Mouse (Mus musculus): Measurements from ENCODE around the gene Limch1. TPM values are rescaled to one million over a fixed set of nuclear protein-coding genes. Genes with fewer than 3 reads are reported as not detected.

Gene Limch1
- polyA plus RNA-seq, 1 experiment from 2014 or later, result 61.9 TPM

DNA sequence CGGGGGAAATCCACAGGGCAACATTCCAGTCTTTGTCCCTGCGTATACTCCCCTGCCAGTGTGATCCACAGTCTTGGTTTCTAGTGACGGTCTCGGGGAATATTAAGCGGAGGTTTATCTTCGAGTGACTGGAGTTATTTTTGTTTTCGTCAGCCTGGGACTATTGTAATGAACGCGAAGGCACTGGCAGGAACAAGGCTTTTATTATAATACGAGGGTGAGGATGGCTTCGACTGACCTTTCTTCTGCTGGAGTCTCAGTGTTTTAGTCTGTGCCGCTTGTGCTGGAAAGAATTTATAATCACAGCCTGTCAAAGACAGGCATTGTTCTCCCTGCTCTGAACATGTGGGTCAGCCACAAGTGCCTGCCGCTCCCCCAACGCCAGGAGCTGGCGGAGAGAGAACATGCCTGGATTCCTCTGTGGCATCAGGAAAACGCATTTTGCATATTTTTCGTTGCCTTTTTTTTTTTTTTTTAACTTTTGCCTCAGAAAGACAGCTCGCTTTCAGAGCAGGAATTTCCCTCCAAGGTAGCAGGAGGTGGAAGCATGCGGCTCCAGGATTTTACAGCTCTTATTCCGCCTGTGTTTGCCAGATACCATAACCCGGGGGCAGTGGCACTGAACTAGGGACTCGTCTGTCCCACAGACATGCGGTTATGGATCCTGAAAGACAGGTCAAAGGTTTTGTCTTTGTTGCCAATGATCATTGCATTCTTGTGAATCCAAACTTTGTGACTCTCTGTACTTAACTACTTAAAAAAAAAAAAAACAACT, 222.6 kb downstream of the Limch1 start:
- H3K4me2 ChIP-seq (replicated peaks), result peak overlapping the region; percentile 58
- no peaks in the 10 kb centered on the region for H3K9me3 ChIP-seq
- no peaks in the 10 kb centered on the region for H3K27me3 ChIP-seq
- H3K27ac ChIP-seq, result peak overlapping the region; percentile 93
- H3K36me3 ChIP-seq, result no peaks in the 10 kb centered on the region
- H3K4me1 ChIP-seq, result peaks cover 40% of the 10 kb centered on the region
- peak overlapping the region; percentile 32 for H3K4me3 ChIP-seq
- ATAC-seq (ENCODE audit: insufficient number of reproducible peaks, insufficient read depth, low FRiP score, low TSS enrichment), result peak; percentile 66; the same call in 1 of the 2 replicates
- WGBS, result 2% methylated on average over 23 of the region's 23 CpGs
- H3K9ac ChIP-seq, result 0 out of 2 replicates have a peak overlapping the region, but pooled peaks have one; percentile 28

- Histone ChIP-seq H3K9me3 (no peaks in the 10 kb centered on the region), H3K27ac (peak overlapping the region; percentile 93), H3K4me3 (peak overlapping the region; percentile 32), H3K4me2 (replicated peaks) (peak overlapping the region; percentile 58), H3K9ac (peak overlapping the region; percentile 28; the same call in 1 of the 2 replicates), H3K4me1 (peaks cover 40% of the 10 kb centered on the region), H3K36me3 (no peaks in the 10 kb centered on the region), H3K27me3 (no peaks in the 10 kb centered on the region)
- ATAC-seq (ENCODE audit: insufficient number of reproducible peaks, insufficient read depth, low FRiP score, low TSS enrichment), result no peak
- 21% methylated on average over 19 of the region's 19 CpGs for WGBS
Observed at GRCm38 (mm10) chr5:66968925-66969711, 223.5 kb downstream of the Limch1 start.

DNA sequence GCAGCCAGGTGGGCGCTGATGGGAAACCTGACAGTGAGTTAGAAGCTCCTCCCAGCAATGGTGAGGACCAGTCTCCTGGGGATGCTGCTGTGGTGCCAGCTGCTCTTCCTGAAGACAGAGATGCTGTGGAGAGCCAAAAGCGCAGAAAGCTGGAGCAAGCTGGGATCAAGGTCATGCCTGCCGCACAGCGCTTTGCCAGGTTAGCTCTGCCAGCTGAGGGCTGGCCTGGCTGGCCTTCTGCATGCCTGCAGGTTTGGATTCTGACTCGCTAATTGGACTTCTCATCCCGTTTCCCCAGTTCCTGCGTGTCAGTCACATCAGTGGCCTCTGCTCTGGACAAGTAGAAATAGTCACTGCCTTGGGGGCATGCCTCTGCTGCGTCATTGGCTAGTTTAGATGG, 230.0 kb downstream of the Limch1 start:
- ATAC-seq (ENCODE audit: insufficient number of reproducible peaks, insufficient read depth, low FRiP score, low TSS enrichment), result no peak
- peaks cover 21% of the 10 kb centered on the region for H3K4me1 ChIP-seq
- no peak overlapping the region for H3K9ac ChIP-seq
- H3K27me3 ChIP-seq, result no peaks in the 10 kb centered on the region; the same call in 1 of the 2 replicates
- H3K9me3 ChIP-seq, result no peaks in the 10 kb centered on the region
- H3K4me3 ChIP-seq, result no peak overlapping the region
- 81% methylated on average over 8 of the region's 8 CpGs for WGBS
- no peak overlapping the region for H3K4me2 ChIP-seq (replicated peaks)
- no peak overlapping the region for H3K27ac ChIP-seq
- peaks cover 13% of the 10 kb centered on the region for H3K36me3 ChIP-seq

- H3K36me3 ChIP-seq, result peaks cover 12% of the 10 kb centered on the region
- 27% methylated on average over 19 of the region's 19 CpGs for WGBS
- peaks cover 17% of the 10 kb centered on the region for H3K4me1 ChIP-seq
- H3K27me3 ChIP-seq, result no peaks in the 10 kb centered on the region; the same call in 1 of the 2 replicates
- peak overlapping the region; percentile 29; the same call in 1 of the 2 replicates for H3K4me2 ChIP-seq (replicated peaks)
- peak overlapping the region; percentile 80 for H3K27ac ChIP-seq
- H3K9me3 ChIP-seq, result no peaks in the 10 kb centered on the region
- no peak overlapping the region for H3K9ac ChIP-seq
- 0 out of 2 replicates have a peak overlapping the region, but pooled peaks have one; percentile 5 for H3K4me3 ChIP-seq
- peak; percentile 70 for ATAC-seq (ENCODE audit: insufficient number of reproducible peaks, insufficient read depth, low FRiP score, low TSS enrichment)
Observed at GRCm38 (mm10) chr5:66979332-66980218, 233.9 kb downstream of the Limch1 start.

DNA sequence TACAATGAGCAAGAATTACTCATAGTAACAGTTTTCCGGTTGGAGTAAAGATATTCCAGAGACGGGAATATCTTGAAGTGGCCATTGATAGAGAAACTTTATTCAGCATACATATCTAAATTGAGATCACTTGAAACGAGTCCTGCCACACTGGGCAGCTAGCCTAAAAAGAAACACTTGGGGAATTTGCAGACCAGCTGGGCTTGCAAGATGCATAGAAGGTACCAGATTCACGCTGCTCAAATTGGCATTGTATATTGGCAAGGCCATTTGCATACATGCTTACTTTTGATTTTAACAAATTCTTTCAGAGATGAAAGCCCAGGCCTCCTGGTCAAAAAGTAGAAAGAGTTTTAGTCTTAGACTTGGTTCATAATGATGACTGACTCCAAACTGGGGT, 235.2 kb downstream of the Limch1 start:
- Histone ChIP-seq H3K4me1 (peaks cover 17% of the 10 kb centered on the region), H3K27me3 (no peaks in the 10 kb centered on the region), H3K4me3 (no peak overlapping the region), H3K4me2 (replicated peaks) (no peak overlapping the region), H3K9me3 (no peaks in the 10 kb centered on the region), H3K36me3 (peaks cover 9% of the 10 kb centered on the region), H3K27ac (no peak overlapping the region), H3K9ac (no peak overlapping the region)
- 85% methylated on average over 4 of the region's 4 CpGs for WGBS
- no peak for ATAC-seq (ENCODE audit: insufficient number of reproducible peaks, insufficient read depth, low FRiP score, low TSS enrichment)

DNA sequence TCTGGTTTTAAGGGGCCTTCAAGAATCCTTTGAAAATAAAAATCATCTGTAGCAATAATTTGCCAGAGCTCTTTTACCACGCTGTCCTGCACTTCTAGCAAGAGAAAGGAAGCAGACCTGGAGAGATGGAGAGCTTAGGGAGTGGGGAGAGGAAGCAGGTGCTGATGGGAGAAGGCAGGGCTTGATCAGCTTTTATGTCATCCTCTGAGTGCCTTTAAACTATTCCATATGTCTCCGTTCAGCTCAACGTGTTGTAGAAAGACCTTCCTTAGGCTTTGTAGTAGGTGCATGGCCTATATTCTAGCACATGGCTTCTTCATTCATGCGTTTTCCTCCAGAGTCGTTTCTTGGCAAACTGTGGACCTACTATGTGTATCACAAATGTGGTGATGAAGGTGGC, 237.5 kb downstream of the Limch1 start:
- 53% methylated on average over 5 of the region's 5 CpGs for WGBS
- Histone ChIP-seq H3K4me2 (replicated peaks) (no peak overlapping the region), H3K9ac (no peak overlapping the region), H3K4me1 (peaks cover 16% of the 10 kb centered on the region), H3K27ac (no peak overlapping the region), H3K27me3 (no peaks in the 10 kb centered on the region), H3K36me3 (peaks cover 16% of the 10 kb centered on the region), H3K9me3 (no peaks in the 10 kb centered on the region), H3K4me3 (no peak overlapping the region)
- no peak for ATAC-seq (ENCODE audit: insufficient number of reproducible peaks, insufficient read depth, low FRiP score, low TSS enrichment)

- no peak overlapping the region for H3K4me3 ChIP-seq
- H3K27ac ChIP-seq, result no peak overlapping the region
- H3K4me2 ChIP-seq (replicated peaks), result no peak overlapping the region
- 85% methylated on average over 4 of the region's 4 CpGs for WGBS
- H3K4me1 ChIP-seq, result peaks cover 9% of the 10 kb centered on the region
- H3K27me3 ChIP-seq, result no peaks in the 10 kb centered on the region
- H3K9me3 ChIP-seq, result no peaks in the 10 kb centered on the region
- 0 out of 2 replicates have a peak, but pooled peaks cover 17% of the 10 kb centered on the region for H3K36me3 ChIP-seq
- H3K9ac ChIP-seq, result no peak overlapping the region
- no peak for ATAC-seq (ENCODE audit: insufficient number of reproducible peaks, insufficient read depth, low FRiP score, low TSS enrichment)
Observed at GRCm38 (mm10) chr5:66988926-66989325, 243.3 kb downstream of the Limch1 start.

DNA sequence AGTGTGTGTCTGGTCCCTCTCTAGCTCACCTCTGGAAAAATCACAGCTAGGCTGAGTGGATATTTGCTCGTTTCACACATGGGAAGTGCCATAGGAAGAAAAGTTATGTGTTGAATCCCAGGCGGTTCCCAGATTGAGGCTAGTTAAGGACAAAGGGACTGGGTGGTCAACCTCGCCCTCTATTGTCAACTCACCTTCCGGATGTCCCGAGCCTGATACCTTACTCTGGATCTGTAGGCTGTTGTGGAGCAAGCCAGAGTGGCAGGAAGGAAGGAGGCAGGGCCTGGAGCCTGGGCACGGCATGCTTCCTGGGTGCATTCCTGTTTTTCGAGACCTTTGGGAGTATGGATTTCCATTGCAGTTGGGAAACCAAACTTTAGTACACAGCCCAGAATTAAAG, 243.9 kb downstream of the Limch1 start:
- Histone ChIP-seq H3K4me1 (peaks cover 14% of the 10 kb centered on the region), H3K27ac (no peak overlapping the region), H3K9ac (no peak overlapping the region), H3K27me3 (no peaks in the 10 kb centered on the region), H3K9me3 (no peaks in the 10 kb centered on the region), H3K4me2 (replicated peaks) (no peak overlapping the region), H3K36me3 (0 out of 2 replicates have a peak, but pooled peaks cover 16% of the 10 kb centered on the region), H3K4me3 (no peak overlapping the region)
- ATAC-seq (ENCODE audit: insufficient number of reproducible peaks, insufficient read depth, low FRiP score, low TSS enrichment), result no peak
- 85% methylated on average over 7 of the region's 7 CpGs for WGBS

GRCm38 (mm10) chr5:66992401-66992800, 246.8 kb downstream of the Limch1 start:
- Histone ChIP-seq H3K9ac (no peak overlapping the region), H3K9me3 (no peaks in the 10 kb centered on the region), H3K27ac (peak overlapping the region; percentile 14; the same call in 1 of the 2 replicates), H3K4me1 (peaks cover 33% of the 10 kb centered on the region), H3K36me3 (0 out of 2 replicates have a peak, but pooled peaks cover 6% of the 10 kb centered on the region), H3K4me3 (no peak overlapping the region), H3K4me2 (replicated peaks) (no peak overlapping the region), H3K27me3 (no peaks in the 10 kb centered on the region)
- ATAC-seq (ENCODE audit: insufficient number of reproducible peaks, insufficient read depth, low FRiP score, low TSS enrichment), result no peak
- WGBS, result 31% methylated on average over 7 of the region's 7 CpGs

DNA sequence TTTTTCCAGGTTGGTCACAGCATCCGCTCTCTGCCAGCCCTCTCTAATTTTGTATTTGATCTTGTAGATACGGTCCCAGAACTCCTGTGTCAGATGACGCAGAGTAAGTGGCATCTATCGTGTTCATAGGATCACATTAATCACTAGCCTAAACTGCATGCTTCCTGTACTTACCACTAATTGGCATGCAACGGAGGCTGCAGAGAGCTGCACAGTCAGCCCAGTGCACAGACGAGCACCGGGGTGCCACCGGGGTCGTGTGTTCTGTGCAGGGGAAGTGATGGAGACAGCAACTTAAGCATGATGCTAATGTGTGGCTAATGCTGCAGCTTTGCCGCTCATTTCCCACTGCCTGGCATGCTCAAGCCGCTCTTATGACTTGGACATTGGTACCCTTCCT, 247.4 kb downstream of the Limch1 start:
- H3K27me3 ChIP-seq, result no peaks in the 10 kb centered on the region
- 0 out of 2 replicates have a peak, but pooled peaks cover 3% of the 10 kb centered on the region for H3K36me3 ChIP-seq
- 25% methylated on average over 11 of the region's 11 CpGs for WGBS
- no peaks in the 10 kb centered on the region for H3K9me3 ChIP-seq
- no peak overlapping the region for H3K9ac ChIP-seq
- 0 out of 2 replicates have a peak overlapping the region, but pooled peaks have one; percentile 51 for H3K27ac ChIP-seq
- no peak overlapping the region for H3K4me2 ChIP-seq (replicated peaks)
- peak; percentile 57; the same call in 1 of the 2 replicates for ATAC-seq (ENCODE audit: insufficient number of reproducible peaks, insufficient read depth, low FRiP score, low TSS enrichment)
- H3K4me1 ChIP-seq, result peaks cover 38% of the 10 kb centered on the region
- H3K4me3 ChIP-seq, result no peak overlapping the region

GRCm38 (mm10) chr5:66996124-66996523, 250.5 kb downstream of the Limch1 start:
- no peak for ATAC-seq (ENCODE audit: insufficient number of reproducible peaks, insufficient read depth, low FRiP score, low TSS enrichment)
- 7% methylated on average over 3 of the region's 3 CpGs for WGBS
- Histone ChIP-seq H3K27me3 (no peaks in the 10 kb centered on the region), H3K4me1 (peaks cover 38% of the 10 kb centered on the region), H3K9ac (no peak overlapping the region), H3K36me3 (0 out of 2 replicates have a peak, but pooled peaks cover 6% of the 10 kb centered on the region), H3K27ac (peak overlapping the region; percentile 69; the same call in 1 of the 2 replicates), H3K4me3 (no peak overlapping the region), H3K9me3 (no peaks in the 10 kb centered on the region), H3K4me2 (replicated peaks) (no peak overlapping the region)

Measured in embryonic facial prominence, embryonic 12.5 days (tissue).